Mouse (Mus musculus) kidney, postnatal 0 days (tissue): ENCODE measurements around the gene Mrpl23. TPM values are rescaled to one million over a fixed set of nuclear protein-coding genes. Genes with fewer than 3 reads are reported as not detected.

ENCODE experiments used
- ATAC-seq: fragments of 200-750 bp; cut with Nextera tagmentation; replicated peaks from 2 replicates; pipeline ENCODE4 v1.8.0; 2017; ENCODE audit warnings: low read depth, moderate number of reproducible peaks, moderate TSS enrichment, moderate library complexity; ENCODE audit not compliant: low FRiP score
- DNase-seq: peaks from one replicate; pipeline ENCODE4 v3.0.0-alpha.2; 2016; ENCODE audit warnings: low spot score
- H3K27ac ChIP-seq: fragments of 300-500 bp; sonication (generic); 2 replicates; pipeline ENCODE4 v1.5.1; 2014; ENCODE audit warnings: mild to moderate bottlenecking
- H3K27me3 ChIP-seq: fragments of 300-500 bp; sonication (generic); 2 replicates; pipeline ENCODE4 v1.6.1; 2014; ENCODE audit warnings: low read length, mixed read lengths; ENCODE audit not compliant: insufficient read depth
- H3K36me3 ChIP-seq: fragments of 300-500 bp; sonication (generic); 2 replicates; pipeline ENCODE4 v1.6.1; 2014; ENCODE audit warnings: low read length, mixed read lengths; ENCODE audit not compliant: insufficient read depth
- H3K4me1 ChIP-seq: fragments of 300-500 bp; sonication (generic); replicated peaks from 2 replicates; pipeline ENCODE4 v1.6.1; 2014; ENCODE audit warnings: antibody characterized with exemption, low read length, mixed read lengths; ENCODE audit not compliant: insufficient read depth
- H3K4me2 ChIP-seq: fragments of 300-500 bp; sonication (generic); 2 replicates; pipeline ENCODE4 v1.6.1; 2014; ENCODE audit warnings: mild to moderate bottlenecking, low read length, moderate library complexity, mixed read lengths
- H3K4me3 ChIP-seq: fragments of 300-500 bp; sonication (generic); replicated peaks from 2 replicates; pipeline ENCODE4 v1.5.1; 2014; ENCODE audit warnings: low read depth, low read length
- H3K9ac ChIP-seq: fragments of 300-500 bp; sonication (generic); 2 replicates; pipeline ENCODE4 v1.6.1; 2014; ENCODE audit warnings: low read depth, low read length
- H3K9me3 ChIP-seq: fragments of 300-500 bp; sonication (generic); replicated peaks from 2 replicates; pipeline ENCODE4 v1.6.1; 2016; ENCODE audit warnings: low read length, inconsistent platforms, mixed read lengths
- CTCF ChIP-seq: IDR thresholded peaks from 2 replicates; pipeline ENCODE4 v1.5.1; 2016; ENCODE audit warnings: antibody characterized with exemption, low read depth, mild to moderate bottlenecking, moderate library complexity
- WGBS: fragments of 180-500 bp; shearing (Covaris S2); extraction: QIAGEN DNeasy Blood & Tissue Kit; methylation state at CpG from one replicate; pipeline ENCODE4 v1.1.7; 2014; 5-methylcytosine and 5-hydroxymethylcytosine counted together
- polyA plus RNA-seq: library from polyadenylated mRNA; unstranded; fragments of >200 nt; fragmentation: Nextera tagmentation; extraction: Ambion mirVana; gene quantifications from 2 replicates; pipeline ENCODE4 v1.2.1, GENCODE M21; 2015

The Mrpl23 gene
- polyA plus RNA-seq, 1 experiment from 2014 or later, result 22.6 TPM

GRCm38 (mm10) chr7:142555366-142556088, 23.0 kb downstream of the Mrpl23 start:
- TF ChIP-seq CTCF, result peak; percentile 29; the same call in 1 of the 2 replicates
- whole genome bisulfite sequencing, result 83% methylated on average over 8 of the region's 8 CpGs
- Histone ChIP-seq H3K4me3 (no peak overlapping the region), H3K36me3 (no peaks in the 10 kb centered on the region), H3K9me3 (no peaks in the 10 kb centered on the region), H3K27me3 (no peaks in the 10 kb centered on the region), H3K4me1 (peaks cover 28% of the 10 kb centered on the region), H3K9ac (no peak overlapping the region), H3K27ac (no peak overlapping the region), H3K4me2 (no peak overlapping the region)
- DNase-seq (no peak), ATAC-seq (no peak)

DNA sequence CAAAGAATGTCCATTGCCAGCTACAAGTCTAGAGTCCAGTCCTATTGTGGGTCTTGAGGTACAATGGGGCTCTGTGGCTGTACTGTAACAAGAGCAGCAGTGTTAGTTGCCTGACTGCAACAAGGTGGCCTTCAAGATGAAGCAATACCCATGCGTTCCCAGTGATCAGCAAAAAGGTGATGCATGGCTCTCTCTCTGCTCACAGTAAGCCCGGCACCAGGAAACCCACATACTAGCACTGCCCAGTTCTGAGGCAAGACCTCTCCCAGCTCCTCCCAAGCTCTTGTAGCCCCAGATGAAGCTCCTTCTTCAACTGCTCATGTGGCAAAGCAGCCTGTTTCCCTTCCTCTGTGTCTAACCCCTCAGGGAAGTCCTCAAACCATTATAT, 23.6 kb downstream of the Mrpl23 start:
- no peak for ATAC-seq

GRCm38 (mm10) chr7:142557696-142558095, 25.2 kb downstream of the Mrpl23 start:
- Histone ChIP-seq H3K9ac (no peak overlapping the region), H3K9me3 (no peaks in the 10 kb centered on the region), H3K4me3 (no peak overlapping the region), H3K36me3 (no peaks in the 10 kb centered on the region), H3K27me3 (no peaks in the 10 kb centered on the region), H3K27ac (no peak overlapping the region), H3K4me1 (peaks cover 36% of the 10 kb centered on the region), H3K4me2 (no peak overlapping the region)
- no peak for TF ChIP-seq CTCF
- no peak for DNase-seq
- 42% methylated on average over 6 of the region's 6 CpGs for WGBS
- no peak for ATAC-seq

More for the DNA sequence above, 23.6 kb downstream of the Mrpl23 start:
- Histone ChIP-seq H3K4me3 (no peak overlapping the region), H3K4me2 (no peak overlapping the region), H3K4me1 (peaks cover 29% of the 10 kb centered on the region), H3K27me3 (no peaks in the 10 kb centered on the region), H3K36me3 (no peaks in the 10 kb centered on the region), H3K9ac (no peak overlapping the region), H3K9me3 (no peaks in the 10 kb centered on the region), H3K27ac (no peak overlapping the region)
- no peak for TF ChIP-seq CTCF
- WGBS, result 95% methylated on average over 2 of the region's 2 CpGs
- DNase-seq, result no peak

DNA sequence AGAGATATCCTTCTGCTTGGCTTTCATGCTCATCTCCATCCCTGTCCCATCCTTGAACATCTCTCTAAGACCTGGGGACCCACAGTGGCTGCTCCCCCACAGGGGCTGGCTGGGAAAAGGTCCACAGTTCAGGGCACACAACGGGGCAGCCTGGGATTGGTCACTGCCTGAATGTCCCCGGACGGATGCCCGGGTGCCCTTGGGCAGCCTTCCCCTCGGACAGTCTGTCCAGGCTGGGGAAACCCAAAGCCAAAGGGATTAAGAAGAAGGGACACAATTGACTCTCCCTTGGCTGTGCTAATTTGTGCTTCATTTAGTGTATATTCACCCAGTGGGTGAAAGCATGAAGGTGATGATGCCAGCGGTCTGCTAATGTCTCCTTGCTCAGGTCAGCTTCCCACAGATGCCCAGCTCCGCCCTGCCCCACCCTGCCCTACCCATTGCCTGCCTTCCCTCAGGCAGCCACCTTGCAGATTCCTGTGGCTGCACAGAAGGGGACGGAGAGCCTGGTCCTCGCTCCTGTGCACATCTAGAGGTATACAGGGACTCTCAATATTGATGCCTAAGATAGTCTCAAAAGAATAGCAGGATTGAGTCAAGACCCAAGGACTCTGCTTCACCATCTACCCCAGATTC, 26.1 kb downstream of the Mrpl23 start:
- DNase-seq, result no peak
- Histone ChIP-seq H3K27ac (no peak overlapping the region), H3K9me3 (no peaks in the 10 kb centered on the region), H3K4me1 (peaks cover 34% of the 10 kb centered on the region), H3K36me3 (no peaks in the 10 kb centered on the region), H3K4me3 (no peak overlapping the region), H3K4me2 (no peak overlapping the region), H3K27me3 (no peaks in the 10 kb centered on the region), H3K9ac (no peak overlapping the region)
- no peak for TF ChIP-seq CTCF
- ATAC-seq, result no peak
- 89% methylated on average over 9 of the region's 9 CpGs for WGBS

DNA sequence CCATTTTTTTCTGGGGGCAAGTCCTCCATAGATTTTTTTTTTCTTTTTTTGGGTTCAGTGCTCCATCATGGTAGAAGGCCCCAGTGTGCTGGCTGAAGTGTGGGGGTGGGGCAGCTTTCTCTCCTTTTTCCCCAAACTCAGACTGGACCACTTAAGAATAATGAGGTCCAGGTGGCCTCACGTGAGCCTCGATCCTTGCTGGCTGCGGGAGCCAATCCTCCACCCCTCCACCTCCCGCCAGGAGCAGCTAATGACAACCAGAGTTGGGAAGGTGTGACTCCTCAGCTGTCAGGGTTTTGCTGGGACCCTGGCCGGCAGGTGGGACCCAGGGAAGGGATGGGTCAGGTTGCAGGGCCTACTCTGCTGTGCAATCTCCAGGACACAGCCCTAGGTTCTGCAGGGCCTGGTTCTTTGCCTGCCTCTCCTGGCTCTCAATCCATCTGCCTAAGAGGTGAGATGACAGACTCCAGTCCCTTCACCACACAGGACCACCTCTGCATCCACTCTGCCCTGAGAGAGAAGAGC, 27.2 kb downstream of the Mrpl23 start:
- H3K27ac ChIP-seq, result no peak overlapping the region

GRCm38 (mm10) chr7:142560942-142561855, 28.7 kb downstream of the Mrpl23 start:
- no peak for ATAC-seq
- 36% methylated on average over 18 of the region's 18 CpGs for WGBS

More for the DNA sequence above, 27.2 kb downstream of the Mrpl23 start:
- H3K27me3 ChIP-seq, result no peaks in the 10 kb centered on the region
- H3K9me3 ChIP-seq, result no peaks in the 10 kb centered on the region
- H3K4me3 ChIP-seq, result no peak overlapping the region
- H3K4me2 ChIP-seq, result no peak overlapping the region
- H3K4me1 ChIP-seq, result peaks cover 25% of the 10 kb centered on the region
- WGBS, result 48% methylated on average over 5 of the region's 5 CpGs
- DNase-seq, result no peak
- H3K36me3 ChIP-seq, result no peaks in the 10 kb centered on the region
- H3K9ac ChIP-seq, result no peak overlapping the region
- no peak for ATAC-seq
- TF ChIP-seq CTCF, result no peak

More at GRCm38 (mm10) chr7:142560942-142561855, 28.7 kb downstream of the Mrpl23 start:
- no peaks in the 10 kb centered on the region for H3K27me3 ChIP-seq
- peaks cover 30% of the 10 kb centered on the region for H3K4me1 ChIP-seq
- H3K27ac ChIP-seq, result no peak overlapping the region
- H3K9me3 ChIP-seq, result no peaks in the 10 kb centered on the region
- H3K9ac ChIP-seq, result no peak overlapping the region
- H3K4me3 ChIP-seq, result no peak overlapping the region
- no peak overlapping the region for H3K4me2 ChIP-seq
- H3K36me3 ChIP-seq, result no peaks in the 10 kb centered on the region
- TF ChIP-seq CTCF, result no peak
- DNase-seq, result no peak
